Mouse (Mus musculus) kidney, embryonic 16.5 days (tissue): ENCODE data around the gene Evc2. TPM values are rescaled to one million over a fixed set of nuclear protein-coding genes. Genes with fewer than 3 reads are reported as not detected.

Experiments used
- ATAC-seq: fragments of 200-750 bp; cut with Nextera tagmentation; 2 replicates; pipeline ENCODE4 v1.8.0; 2017; ENCODE audit warnings: moderate TSS enrichment; ENCODE audit not compliant: low FRiP score, low TSS enrichment
- H3K27ac ChIP-seq: fragments of 300-500 bp; sonication (generic); 2 replicates; pipeline ENCODE4 v1.5.1; 2014; ENCODE audit warnings: low read length
- H3K27me3 ChIP-seq: fragments of 300-500 bp; sonication (generic); 2 replicates; pipeline ENCODE4 v1.6.1; 2014; ENCODE audit warnings: low read length, control low read depth, mixed read lengths; ENCODE audit not compliant: insufficient read depth
- H3K36me3 ChIP-seq: fragments of 300-500 bp; sonication (generic); 2 replicates; pipeline ENCODE4 v1.6.1; 2014; ENCODE audit warnings: low read length, control low read depth, mixed read lengths; ENCODE audit not compliant: insufficient read depth
- H3K4me1 ChIP-seq: fragments of 300-500 bp; sonication (generic); 2 replicates; pipeline ENCODE4 v1.6.1; 2014; ENCODE audit warnings: low read length, control low read depth, mixed read lengths; ENCODE audit not compliant: insufficient read depth
- H3K4me2 ChIP-seq: fragments of 300-500 bp; sonication (generic); replicated peaks from 2 replicates; pipeline ENCODE4 v1.6.1; 2014; ENCODE audit warnings: low read depth, low read length
- H3K4me3 ChIP-seq: fragments of 300-500 bp; sonication (generic); 2 replicates; pipeline ENCODE4 v1.5.1; 2014; ENCODE audit warnings: mild to moderate bottlenecking, low read length
- H3K9ac ChIP-seq: fragments of 300-500 bp; sonication (generic); replicated peaks from 2 replicates; pipeline ENCODE4 v1.6.1; 2014; ENCODE audit warnings: low read length
- H3K9me3 ChIP-seq: fragments of 300-500 bp; sonication (generic); 2 replicates; pipeline ENCODE4 v1.6.1; 2016; ENCODE audit warnings: low read length, control low read depth
- WGBS: fragments of 180-500 bp; shearing (Covaris S2); extraction: QIAGEN DNeasy Blood & Tissue Kit; methylation state at CpG from one replicate; pipeline ENCODE4 v1.1.7; 2014; 5-methylcytosine and 5-hydroxymethylcytosine counted together
- polyA plus RNA-seq: library from polyadenylated mRNA; unstranded; fragments of >200 nt; fragmentation: Nextera tagmentation; extraction: Ambion mirVana; gene quantifications from 2 replicates; pipeline ENCODE4 v1.2.1, GENCODE M21; 2015

Evc2 gene
- polyA plus RNA-seq = 25.6 and 25.7 TPM in 2 replicates

DNA sequence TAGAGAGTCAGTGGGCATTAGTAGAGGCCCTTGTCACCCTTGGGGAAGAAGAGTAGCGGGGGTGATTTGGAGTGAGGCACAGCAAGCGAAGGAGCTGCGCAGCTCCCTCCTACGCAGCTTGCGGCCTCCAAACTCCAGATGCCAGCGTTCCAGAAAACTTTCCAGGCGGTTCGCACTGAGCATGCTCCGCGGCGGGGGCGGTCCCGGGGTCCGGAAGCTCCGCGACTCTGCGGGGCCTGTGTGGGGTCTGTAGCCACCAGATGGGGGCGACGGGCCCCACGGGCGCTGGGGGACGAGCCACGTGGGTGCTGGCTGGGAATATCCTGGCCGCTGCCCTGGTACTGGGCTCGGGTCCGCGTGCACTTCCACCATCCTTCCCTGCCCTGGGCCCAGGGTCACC is at the start of gene Evc2:
Evc2 (plus strand) TSS at position 212 of the 400 bp plus-strand sequence.
- WGBS = 0% methylated on average over 27 of the region's 27 CpGs
- Histone ChIP-seq H3K27ac (peak within 1 kb of the TSS; percentile 78), H3K9me3 (no peaks in the 10 kb centered on the region), H3K36me3 (peaks cover 7% of the 10 kb centered on the region; the same call in 1 of the 2 replicates), H3K4me3 (peak within 1 kb of the TSS; percentile 69), H3K4me1 (peaks cover 42% of the 10 kb centered on the region), H3K9ac (peak within 1 kb of the TSS; percentile 80), H3K4me2 (peak within 1 kb of the TSS; percentile 83), H3K27me3 (no peaks in the 10 kb centered on the region)
- peak; percentile 83 for ATAC-seq

- Histone ChIP-seq H3K4me2 (no peak overlapping the region), H3K27ac (no peak overlapping the region), H3K9me3 (no peaks in the 10 kb centered on the region), H3K27me3 (no peaks in the 10 kb centered on the region), H3K4me1 (no peaks in the 10 kb centered on the region), H3K4me3 (no peak overlapping the region), H3K36me3 (no peaks in the 10 kb centered on the region), H3K9ac (no peak overlapping the region)
- ATAC-seq = no peak
- WGBS = 21% methylated on average over 3 of the region's 3 CpGs
Measured at GRCm38 (mm10) chr5:37289236-37289635, 49.1 kb upstream of the Evc2 start.

DNA sequence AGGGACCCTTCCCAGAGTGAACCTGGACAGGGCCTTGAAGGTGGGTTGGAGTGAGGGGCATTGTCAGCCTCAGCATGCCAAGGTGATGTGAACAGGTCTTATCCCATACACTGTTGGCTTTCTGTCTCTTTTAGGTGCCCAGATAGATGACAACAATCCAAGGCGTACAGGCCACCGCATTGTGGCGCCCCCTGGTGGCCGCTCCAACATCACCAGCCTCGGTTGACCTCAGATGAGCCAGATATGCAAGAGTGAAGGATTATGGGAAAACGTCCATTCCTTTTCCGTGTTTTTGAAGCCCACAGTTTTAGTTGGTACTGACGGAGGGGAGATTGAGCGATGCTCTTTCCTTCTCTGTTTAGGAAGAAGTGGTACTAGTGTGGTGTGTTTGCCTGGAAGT is 47.3 kb upstream of the Evc2 start:
- Histone ChIP-seq H3K9me3 (no peaks in the 10 kb centered on the region), H3K9ac (no peak overlapping the region), H3K4me3 (no peak overlapping the region), H3K4me1 (no peaks in the 10 kb centered on the region), H3K27me3 (no peaks in the 10 kb centered on the region), H3K4me2 (no peak overlapping the region), H3K36me3 (no peaks in the 10 kb centered on the region), H3K27ac (no peak overlapping the region)
- 72% methylated on average over 9 of the region's 9 CpGs for WGBS
- ATAC-seq = no peak

- no peak for ATAC-seq
Measured at GRCm38 (mm10) chr5:37296717-37297116, 41.6 kb upstream of the Evc2 start.

DNA sequence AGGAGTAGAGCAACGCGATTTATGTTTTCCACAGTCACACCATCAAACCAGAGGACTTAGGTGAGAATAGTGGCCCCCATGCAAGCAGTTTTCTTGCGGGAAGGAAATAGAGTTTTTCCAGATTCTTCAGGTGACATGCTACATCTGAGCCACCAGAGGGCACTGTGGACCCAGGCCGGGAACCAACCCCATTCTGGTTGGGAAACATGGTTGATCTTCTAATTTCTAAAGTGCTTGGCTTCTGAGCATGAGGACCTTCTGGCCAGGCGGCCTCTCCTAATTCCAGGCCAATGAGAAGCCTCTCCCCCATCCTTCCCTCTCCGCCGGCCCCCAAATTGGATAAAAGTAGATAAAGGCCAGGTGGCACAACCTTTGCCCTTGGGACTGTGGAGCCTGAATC is 39.9 kb upstream of the Evc2 start:
- Histone ChIP-seq H3K4me2 (no peak overlapping the region), H3K9me3 (no peaks in the 10 kb centered on the region), H3K27ac (no peak overlapping the region), H3K36me3 (0 out of 2 replicates have a peak, but pooled peaks cover 6% of the 10 kb centered on the region), H3K4me3 (no peak overlapping the region), H3K9ac (no peak overlapping the region), H3K4me1 (no peaks in the 10 kb centered on the region), H3K27me3 (no peaks in the 10 kb centered on the region)
- no peak for ATAC-seq
- WGBS = 21% methylated on average over 7 of the region's 7 CpGs

More at GRCm38 (mm10) chr5:37296717-37297116, 41.6 kb upstream of the Evc2 start:
- Histone ChIP-seq H3K9me3 (no peaks in the 10 kb centered on the region), H3K9ac (no peak overlapping the region), H3K36me3 (0 out of 2 replicates have a peak, but pooled peaks cover 6% of the 10 kb centered on the region), H3K27me3 (no peaks in the 10 kb centered on the region), H3K4me3 (no peak overlapping the region), H3K4me1 (no peaks in the 10 kb centered on the region), H3K4me2 (no peak overlapping the region), H3K27ac (no peak overlapping the region)
- WGBS = 69% methylated on average over 10 of the region's 10 CpGs

GRCm38 (mm10) chr5:37310026-37310425 is 28.3 kb upstream of the Evc2 start:
- H3K4me3 ChIP-seq = no peak overlapping the region
- no peaks in the 10 kb centered on the region for H3K27me3 ChIP-seq
- ATAC-seq = no peak
- H3K4me1 ChIP-seq = no peaks in the 10 kb centered on the region
- no peak overlapping the region for H3K9ac ChIP-seq
- 79% methylated on average over 9 of the region's 9 CpGs for whole genome bisulfite sequencing
- H3K27ac ChIP-seq = no peak overlapping the region
- H3K36me3 ChIP-seq = peaks cover 22% of the 10 kb centered on the region
- H3K9me3 ChIP-seq = peaks cover 3% of the 10 kb centered on the region; the same call in 1 of the 2 replicates
- no peak overlapping the region for H3K4me2 ChIP-seq

DNA sequence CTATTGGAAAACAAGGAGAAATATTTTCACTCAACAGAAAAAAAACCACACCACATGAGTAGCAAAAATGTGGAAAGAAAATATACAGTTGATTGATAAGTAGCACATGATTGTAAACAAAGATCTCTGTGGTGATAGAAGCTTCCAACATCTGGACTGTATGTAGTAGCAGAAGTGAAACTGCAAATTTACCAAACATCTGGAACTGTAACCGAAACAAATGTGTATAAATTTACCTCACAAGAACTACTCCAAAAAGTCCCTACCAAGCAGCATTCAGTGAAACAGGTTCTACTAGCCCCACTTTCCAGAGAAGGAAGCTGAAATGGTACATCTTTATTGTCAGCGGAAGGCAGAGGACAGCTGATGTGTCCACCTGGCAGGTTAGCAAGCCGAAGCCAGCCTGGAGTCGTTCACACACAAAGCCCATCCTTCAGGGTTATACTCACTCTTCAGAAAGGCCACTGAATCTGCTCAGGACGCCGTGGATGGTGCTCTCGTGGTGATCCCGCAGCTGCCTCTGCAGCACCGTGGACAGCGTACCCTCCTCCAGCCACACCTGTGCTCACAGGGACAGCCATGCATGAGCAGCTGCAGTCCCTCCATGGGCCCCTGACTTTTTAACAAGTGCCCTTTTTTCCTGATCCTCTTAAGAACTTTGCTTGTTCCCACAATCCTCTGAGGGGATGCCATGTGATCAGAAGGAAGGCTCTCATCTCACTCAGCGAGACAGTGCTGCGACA is 25.1 kb upstream of the Evc2 start:
- no peak overlapping the region for H3K9ac ChIP-seq
- WGBS = 89% methylated on average over 12 of the region's 12 CpGs
- H3K27me3 ChIP-seq = no peaks in the 10 kb centered on the region
- peaks cover 49% of the 10 kb centered on the region for H3K36me3 ChIP-seq
- H3K4me1 ChIP-seq = no peaks in the 10 kb centered on the region
- H3K9me3 ChIP-seq = peaks cover 8% of the 10 kb centered on the region; the same call in 1 of the 2 replicates
- H3K27ac ChIP-seq = no peak overlapping the region
- H3K4me3 ChIP-seq = no peak overlapping the region
- ATAC-seq = no peak
- H3K4me2 ChIP-seq = no peak overlapping the region

GRCm38 (mm10) chr5:37318715-37319114 is 19.6 kb upstream of the Evc2 start:
- Histone ChIP-seq H3K4me2 (no peak overlapping the region), H3K36me3 (peaks cover 74% of the 10 kb centered on the region)
- no peak for ATAC-seq

GRCm38 (mm10) chr5:37320174-37320573 is 18.1 kb upstream of the Evc2 start:
- H3K27me3 ChIP-seq = no peaks in the 10 kb centered on the region
- ATAC-seq = no peak
- no peak overlapping the region for H3K4me3 ChIP-seq
- no peaks in the 10 kb centered on the region for H3K4me1 ChIP-seq
- WGBS = 63% methylated on average over 3 of the region's 3 CpGs
- no peak overlapping the region for H3K4me2 ChIP-seq
- H3K27ac ChIP-seq = no peak overlapping the region
- peaks cover 4% of the 10 kb centered on the region; the same call in 1 of the 2 replicates for H3K9me3 ChIP-seq
- H3K9ac ChIP-seq = no peak overlapping the region
- peaks cover 69% of the 10 kb centered on the region for H3K36me3 ChIP-seq

More at GRCm38 (mm10) chr5:37318715-37319114, 19.6 kb upstream of the Evc2 start:
- Histone ChIP-seq H3K9ac (no peak overlapping the region), H3K4me3 (no peak overlapping the region), H3K4me1 (no peaks in the 10 kb centered on the region), H3K9me3 (peaks cover 8% of the 10 kb centered on the region; the same call in 1 of the 2 replicates), H3K27me3 (no peaks in the 10 kb centered on the region), H3K27ac (no peak overlapping the region)
- WGBS = 92% methylated on average over 6 of the region's 6 CpGs

GRCm38 (mm10) chr5:37320761-37321160 is 17.5 kb upstream of the Evc2 start:
- H3K27me3 ChIP-seq = no peaks in the 10 kb centered on the region
- 92% methylated on average over 4 of the region's 4 CpGs for WGBS
- ATAC-seq = no peak
- no peaks in the 10 kb centered on the region for H3K4me1 ChIP-seq
- H3K9me3 ChIP-seq = no peaks in the 10 kb centered on the region
- no peak overlapping the region for H3K27ac ChIP-seq
- H3K9ac ChIP-seq = no peak overlapping the region
- no peak overlapping the region for H3K4me2 ChIP-seq
- H3K4me3 ChIP-seq = no peak overlapping the region
- H3K36me3 ChIP-seq = peaks cover 69% of the 10 kb centered on the region
